Mouse (Mus musculus) cerebellum, adult 2 months (tissue): Measurements from ENCODE around the gene Donson.

Experiments
- CTCF ChIP-seq: fragments of 200-500 bp; IDR thresholded peaks from 2 replicates; pipeline ENCODE4 v1.5.1; 2011; ENCODE audit warnings: low read depth, mild to moderate bottlenecking, control low read depth, low read length, moderate library complexity, borderline replicate concordance; ENCODE audit not compliant: insufficient read depth
- POLR2A ChIP-seq: fragments of 200-500 bp; IDR thresholded peaks from 2 replicates; pipeline ENCODE4 v1.6.1; 2011; ENCODE audit warnings: low read length, control low read depth, borderline replicate concordance; ENCODE audit not compliant: insufficient read depth

DNA sequence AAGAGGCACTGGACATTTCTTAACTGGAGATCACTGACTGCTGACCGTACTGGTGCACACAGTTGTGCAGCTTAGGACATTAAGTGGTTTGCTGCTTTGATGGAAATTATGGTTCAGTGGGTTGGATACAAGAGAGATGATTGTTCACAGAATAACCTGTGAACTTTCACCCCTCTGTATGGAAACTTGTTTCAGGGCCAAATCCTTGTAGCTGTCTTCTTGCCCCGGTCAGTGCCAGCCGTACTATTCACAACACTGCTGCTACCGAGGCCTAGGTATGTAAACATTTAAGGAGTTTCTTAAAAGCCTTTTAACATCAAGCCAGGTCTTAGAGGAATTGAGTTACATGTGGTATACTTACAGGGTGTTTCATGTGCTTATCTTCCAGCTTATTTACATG lies 14.1 kb downstream of the Donson start:
- no peak for TF ChIP-seq CTCF
- TF ChIP-seq POLR2A, result no peak
